Mouse (Mus musculus) intestine, embryonic 16.5 days (tissue): ENCODE measurements around the gene Gdpd4. TPM values are rescaled to one million over a fixed set of nuclear protein-coding genes. Genes with fewer than 3 reads are reported as not detected.

Source experiments
- ATAC-seq: fragments of 200-750 bp; cut with Nextera tagmentation; 2 replicates; pipeline ENCODE4 v1.8.0; 2017; ENCODE audit warnings: moderate TSS enrichment, moderate library complexity
- H3K27ac ChIP-seq: fragments of 300-500 bp; sonication (generic); 2 replicates; pipeline ENCODE4 v1.5.1; 2014; ENCODE audit warnings: mild to moderate bottlenecking, low read length
- H3K27me3 ChIP-seq: fragments of 300-500 bp; sonication (generic); replicated peaks from 2 replicates; pipeline ENCODE4 v1.6.1; 2014; ENCODE audit warnings: low read length, control low read depth, mixed read lengths; ENCODE audit not compliant: control insufficient read depth, insufficient read depth
- H3K36me3 ChIP-seq: fragments of 300-500 bp; sonication (generic); 2 replicates; pipeline ENCODE4 v1.6.1; 2014; ENCODE audit warnings: low read length, control low read depth; ENCODE audit not compliant: control insufficient read depth, insufficient read depth
- H3K4me1 ChIP-seq: fragments of 300-500 bp; sonication (generic); 2 replicates; pipeline ENCODE4 v1.6.1; 2014; ENCODE audit warnings: low read length, control low read depth, mixed read lengths; ENCODE audit not compliant: control insufficient read depth, insufficient read depth
- H3K4me2 ChIP-seq: fragments of 300-500 bp; sonication (generic); 2 replicates; pipeline ENCODE4 v1.6.1; 2014; ENCODE audit warnings: low read depth, low read length, control low read depth
- H3K4me3 ChIP-seq: fragments of 300-500 bp; sonication (generic); 2 replicates; pipeline ENCODE4 v1.5.1; 2014; ENCODE audit warnings: mild to moderate bottlenecking, low read length
- H3K9ac ChIP-seq: fragments of 300-500 bp; sonication (generic); 2 replicates; pipeline ENCODE4 v1.6.1; 2014; ENCODE audit warnings: low read depth, low read length
- H3K9me3 ChIP-seq: fragments of 300-500 bp; sonication (generic); 2 replicates; pipeline ENCODE4 v1.6.1; 2016; ENCODE audit warnings: low read length, control low read depth; ENCODE audit not compliant: control insufficient read depth
- WGBS: fragments of 180-500 bp; shearing (Covaris S2); extraction: QIAGEN DNeasy Blood & Tissue Kit; methylation state at CpG from one replicate; pipeline ENCODE4 v1.1.7; 2014; 5-methylcytosine and 5-hydroxymethylcytosine counted together
- polyA plus RNA-seq: library from polyadenylated mRNA; unstranded; fragments of >200 nt; fragmentation: Nextera tagmentation; extraction: Ambion mirVana; gene quantifications from 2 replicates; pipeline ENCODE4 v1.2.1, GENCODE M21; 2015

The Gdpd4 gene
- polyA plus RNA-seq: not detected in 2 replicates

DNA sequence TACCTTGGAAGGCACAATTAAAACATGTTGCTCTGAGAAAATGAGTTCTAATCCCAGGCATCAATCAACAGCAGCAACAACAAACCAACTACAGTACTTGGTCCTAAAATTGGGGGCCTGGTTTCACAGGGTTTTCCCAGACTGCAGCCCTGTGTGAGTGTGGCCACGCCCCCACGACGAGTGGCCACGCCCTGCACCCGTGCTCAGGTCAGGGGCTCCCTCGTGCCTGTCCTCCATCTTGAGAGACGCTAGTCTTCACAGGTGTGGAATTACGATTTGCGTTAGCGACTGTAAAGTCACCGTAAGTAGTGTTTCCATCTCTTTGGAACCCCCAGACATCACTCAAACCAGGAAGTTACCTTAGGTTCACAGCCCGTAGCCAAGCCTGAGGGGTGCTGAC is at the start of gene Gdpd4:
Gene Gdpd4, plus strand, starts transcription at position 214 of the 400 bp plus-strand sequence.
- Histone ChIP-seq H3K36me3 (no peaks in the 10 kb centered on the region), H3K27ac (no peak within 1 kb of the TSS), H3K9ac (no peak within 1 kb of the TSS), H3K4me2 (no peak within 1 kb of the TSS), H3K4me1 (no peaks in the 10 kb centered on the region), H3K9me3 (no peaks in the 10 kb centered on the region), H3K27me3 (no peaks in the 10 kb centered on the region), H3K4me3 (no peak within 1 kb of the TSS)
- 78% methylated on average over 12 of the region's 12 CpGs for WGBS
- no peak for ATAC-seq

DNA sequence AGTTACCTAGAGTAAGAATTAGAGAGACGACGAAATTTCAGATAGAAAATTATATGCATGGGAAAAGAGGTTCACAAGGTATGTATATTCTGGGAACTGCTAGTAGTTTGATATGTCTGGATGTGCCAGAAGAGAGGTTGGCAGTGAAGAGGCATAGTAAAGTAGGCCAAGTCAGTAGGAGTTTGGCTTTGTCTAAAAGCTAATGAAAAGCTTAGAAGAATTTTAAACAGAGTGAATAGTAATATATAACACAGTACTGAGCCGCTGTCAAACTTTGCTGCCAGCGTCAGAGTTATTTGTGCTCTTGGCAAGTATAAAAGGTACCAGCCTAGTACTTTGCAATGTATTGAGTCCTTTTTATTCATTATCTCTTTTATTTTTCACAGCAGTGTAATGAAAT is 47.4 kb upstream of the Gdpd4 start:
- 87% methylated on average over 4 of the region's 4 CpGs for WGBS
- Histone ChIP-seq H3K9ac (no peak overlapping the region), H3K27me3 (no peaks in the 10 kb centered on the region), H3K4me2 (no peak overlapping the region), H3K36me3 (no peaks in the 10 kb centered on the region), H3K9me3 (no peaks in the 10 kb centered on the region), H3K4me3 (no peak overlapping the region), H3K4me1 (no peaks in the 10 kb centered on the region), H3K27ac (no peak overlapping the region)
- ATAC-seq: no peak

DNA sequence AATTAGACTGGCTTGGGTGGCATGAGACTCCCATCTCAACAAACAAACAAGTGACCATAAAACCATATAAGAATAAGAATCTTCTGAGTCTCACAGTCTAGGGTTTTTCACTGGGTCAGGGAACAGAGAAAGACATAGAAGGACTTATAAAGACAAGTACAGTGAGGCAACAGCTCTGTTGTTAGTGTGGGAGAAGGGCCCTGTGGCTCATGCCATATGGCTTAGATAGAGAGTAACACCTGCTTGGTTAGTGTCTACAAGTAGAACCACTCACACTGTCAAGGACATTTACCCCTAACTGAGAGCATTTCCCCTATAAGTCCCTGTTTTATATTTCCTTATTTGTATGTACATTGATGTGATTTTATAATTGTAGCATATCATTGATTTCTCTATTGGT is 46.4 kb upstream of the Gdpd4 start:
- Histone ChIP-seq H3K4me1 (no peaks in the 10 kb centered on the region), H3K27ac (no peak overlapping the region), H3K27me3 (no peaks in the 10 kb centered on the region), H3K36me3 (no peaks in the 10 kb centered on the region), H3K4me2 (no peak overlapping the region), H3K4me3 (no peak overlapping the region), H3K9ac (no peak overlapping the region), H3K9me3 (no peaks in the 10 kb centered on the region)
- no peak for ATAC-seq

DNA sequence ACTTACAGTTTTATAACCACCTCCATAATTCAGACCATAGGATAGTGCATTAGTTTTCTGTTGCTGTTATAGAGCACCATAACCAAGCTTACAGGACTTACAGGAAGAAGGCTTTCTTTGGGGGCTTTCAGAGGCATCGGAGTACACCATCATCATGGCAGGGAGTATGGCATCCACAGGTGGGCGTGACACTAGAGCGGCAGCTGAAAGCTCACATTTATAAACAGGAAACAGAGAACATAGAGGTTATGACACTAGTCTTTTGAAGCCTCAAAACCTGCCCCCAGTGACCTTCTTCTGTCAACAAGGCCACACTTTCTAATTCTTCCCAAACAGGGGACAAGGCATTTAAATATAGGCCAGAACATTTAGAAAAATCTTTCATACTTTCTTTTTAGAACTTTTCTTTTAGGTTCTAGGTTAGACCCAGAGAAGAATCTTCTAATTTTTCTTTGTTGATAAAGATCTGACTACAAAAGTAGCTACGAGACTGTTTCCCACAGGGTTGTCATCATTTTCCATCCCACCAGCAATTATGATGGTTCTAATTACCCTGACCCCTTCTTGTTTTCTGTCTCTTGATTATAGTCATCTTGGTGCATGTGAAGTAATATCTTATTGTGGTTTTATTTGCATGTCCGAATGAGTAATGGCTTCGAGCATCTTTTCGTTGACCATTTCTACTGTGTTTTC is 41.8 kb upstream of the Gdpd4 start:
- no peak overlapping the region for H3K4me2 ChIP-seq
- ATAC-seq: no peak
- H3K4me3 ChIP-seq: no peak overlapping the region
- no peaks in the 10 kb centered on the region for H3K9me3 ChIP-seq
- H3K4me1 ChIP-seq: no peaks in the 10 kb centered on the region
- H3K9ac ChIP-seq: no peak overlapping the region
- no peaks in the 10 kb centered on the region for H3K27me3 ChIP-seq
- H3K36me3 ChIP-seq: no peaks in the 10 kb centered on the region
- 86% methylated on average over 7 of the region's 7 CpGs for WGBS
- no peak overlapping the region for H3K27ac ChIP-seq

DNA sequence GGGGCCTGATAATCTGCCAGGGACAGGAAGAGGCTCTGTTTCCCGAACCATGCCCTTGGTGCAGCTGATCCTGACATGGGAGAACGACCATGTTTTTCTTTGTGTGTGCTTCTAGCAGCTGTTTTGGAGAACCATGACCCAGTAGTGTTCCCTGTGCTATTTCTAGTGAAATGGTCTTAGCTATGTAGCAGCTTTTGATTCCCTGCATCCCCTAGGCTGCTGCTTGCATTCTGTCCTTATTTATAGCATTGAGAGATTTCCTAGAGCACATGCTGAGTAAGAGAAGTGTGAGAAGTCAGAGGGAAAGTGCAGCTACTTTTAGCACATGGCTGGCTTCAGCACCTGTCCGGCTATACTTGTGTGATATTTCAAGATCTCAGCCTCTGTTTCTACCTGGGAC is 8.1 kb upstream of the Gdpd4 start:
- no peak for ATAC-seq

DNA sequence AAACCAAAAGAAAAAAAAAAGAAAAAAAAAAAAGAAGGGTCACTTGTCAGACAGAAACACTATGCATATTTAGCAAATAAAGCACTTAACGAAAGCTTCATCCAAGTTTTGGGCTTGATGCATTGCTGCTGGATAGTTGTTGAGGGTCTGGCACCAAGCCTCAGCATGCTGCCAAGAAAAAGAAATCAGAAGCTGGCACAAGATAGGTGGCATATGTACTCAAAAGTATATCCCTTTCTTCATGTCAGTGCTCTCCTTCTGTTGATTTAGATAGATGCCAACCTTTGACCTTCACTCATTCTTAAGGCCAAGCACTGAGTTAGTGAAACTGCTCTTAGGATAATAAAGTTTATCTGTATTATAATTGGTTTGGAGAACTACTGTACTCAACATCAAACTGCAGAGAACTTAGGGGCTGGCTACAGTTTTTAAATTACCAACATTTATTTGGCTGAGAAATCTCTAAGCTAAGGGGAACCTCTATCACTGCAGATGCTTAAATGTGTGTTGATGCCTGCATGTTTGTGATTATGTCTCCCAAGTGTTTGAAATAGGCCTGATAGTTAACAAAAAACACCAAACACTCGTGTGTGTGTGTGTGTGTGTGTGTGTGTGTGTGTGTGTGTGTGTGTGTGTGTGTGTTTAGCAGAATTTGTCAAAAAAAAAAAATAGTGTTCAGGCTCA is 4.8 kb upstream of the Gdpd4 start:
- Histone ChIP-seq H3K36me3 (no peaks in the 10 kb centered on the region), H3K9me3 (no peaks in the 10 kb centered on the region), H3K27ac (no peak overlapping the region), H3K4me3 (no peak overlapping the region), H3K9ac (no peak overlapping the region), H3K27me3 (no peaks in the 10 kb centered on the region), H3K4me2 (no peak overlapping the region), H3K4me1 (no peaks in the 10 kb centered on the region)
- no peak for ATAC-seq
- 62% methylated on average over 2 of the region's 2 CpGs for WGBS

More for the DNA sequence above, 8.1 kb upstream of the Gdpd4 start:
- H3K4me3 ChIP-seq: no peak overlapping the region
- no peak overlapping the region for H3K9ac ChIP-seq
- no peaks in the 10 kb centered on the region for H3K36me3 ChIP-seq
- H3K27ac ChIP-seq: no peak overlapping the region
- no peak overlapping the region for H3K4me2 ChIP-seq
- H3K9me3 ChIP-seq: no peaks in the 10 kb centered on the region
- 77% methylated on average over 3 of the region's 3 CpGs for WGBS
- H3K27me3 ChIP-seq: no peaks in the 10 kb centered on the region
- no peaks in the 10 kb centered on the region for H3K4me1 ChIP-seq

DNA sequence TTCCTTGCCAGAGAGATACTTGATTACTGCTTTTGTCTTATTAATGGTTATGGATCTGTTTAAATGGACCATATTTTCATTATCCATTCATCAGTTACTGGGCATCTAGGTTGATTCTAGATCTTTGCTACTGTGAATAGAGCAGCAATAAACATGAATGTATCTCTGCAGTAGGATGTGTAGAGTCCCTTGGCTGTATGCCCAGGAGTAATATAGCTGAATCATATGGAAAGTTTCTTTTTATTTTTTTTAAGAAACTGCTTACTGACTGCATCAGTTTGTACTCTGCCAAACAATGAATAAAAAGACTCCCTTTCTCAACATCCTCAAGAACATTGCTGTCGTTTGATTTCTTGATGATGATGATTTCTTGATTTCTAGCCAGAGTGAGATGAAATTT is 6.1 kb downstream of the Gdpd4 start:
- Histone ChIP-seq H3K4me2 (no peak overlapping the region), H3K36me3 (no peaks in the 10 kb centered on the region), H3K27ac (no peak overlapping the region), H3K4me1 (no peaks in the 10 kb centered on the region), H3K4me3 (no peak overlapping the region), H3K9ac (no peak overlapping the region), H3K27me3 (no peaks in the 10 kb centered on the region), H3K9me3 (no peaks in the 10 kb centered on the region)
- 50% methylated on average over 1 of the region's 1 CpGs for WGBS
- no peak for ATAC-seq

DNA sequence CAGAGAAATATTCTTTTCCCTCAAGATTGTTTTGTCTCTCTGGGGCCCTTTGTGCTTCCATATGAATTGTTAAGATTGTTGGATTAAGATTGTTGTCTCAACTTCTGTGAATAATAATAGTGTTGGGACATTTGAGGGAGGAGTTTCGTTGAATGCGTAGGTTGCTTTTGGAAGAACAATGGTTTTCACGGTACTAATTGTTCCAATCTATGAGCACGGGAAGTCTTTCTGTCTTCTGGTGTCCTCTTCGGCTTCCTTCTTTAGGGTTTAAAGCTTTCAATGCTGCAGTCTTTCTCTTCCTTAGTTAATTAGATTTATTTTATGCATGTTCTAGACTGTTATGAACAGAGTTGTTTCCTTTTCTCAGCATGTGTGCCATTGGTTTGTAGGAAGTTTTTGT is 7.2 kb downstream of the Gdpd4 start:
- Histone ChIP-seq H3K9ac (no peak overlapping the region), H3K36me3 (no peaks in the 10 kb centered on the region), H3K27me3 (no peaks in the 10 kb centered on the region), H3K27ac (no peak overlapping the region), H3K9me3 (no peaks in the 10 kb centered on the region), H3K4me2 (no peak overlapping the region), H3K4me3 (no peak overlapping the region), H3K4me1 (no peaks in the 10 kb centered on the region)
- ATAC-seq: no peak
- 91% methylated on average over 5 of the region's 5 CpGs for WGBS

DNA sequence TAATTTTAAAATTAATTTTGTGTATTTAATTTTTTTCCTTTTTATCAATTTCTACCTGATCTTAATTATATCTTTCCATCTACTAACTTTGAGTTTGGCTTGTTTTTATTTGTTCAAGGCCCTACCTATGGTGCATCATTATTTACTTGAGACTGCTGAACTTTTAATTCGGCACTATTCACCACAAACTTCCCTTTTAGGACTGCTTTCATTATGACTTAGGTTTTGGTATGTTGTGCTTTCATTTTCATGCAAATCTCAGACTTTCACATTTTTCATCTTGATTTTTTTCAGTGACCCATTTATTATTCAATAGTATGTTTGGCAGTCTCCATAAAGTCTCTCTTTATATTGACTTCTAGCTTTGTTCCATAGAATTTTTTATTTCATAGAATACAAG is 24.7 kb downstream of the Gdpd4 start:
- Histone ChIP-seq H3K4me1 (no peaks in the 10 kb centered on the region), H3K36me3 (no peaks in the 10 kb centered on the region), H3K4me3 (no peak overlapping the region), H3K27ac (no peak overlapping the region), H3K9me3 (no peaks in the 10 kb centered on the region), H3K4me2 (no peak overlapping the region), H3K27me3 (no peaks in the 10 kb centered on the region), H3K9ac (no peak overlapping the region)
- WGBS: 86% methylated on average over 1 of the region's 1 CpGs
- no peak for ATAC-seq
